Mouse (Mus musculus) cerebellum, adult 18-20 months (tissue): ENCODE measurements around the gene Cog2.

Source experiments
- DNase-seq, 2 experiments: peaks; one replicate each; pipeline ENCODE4 v3.0.0; 2021

Gene Cog2

DNA sequence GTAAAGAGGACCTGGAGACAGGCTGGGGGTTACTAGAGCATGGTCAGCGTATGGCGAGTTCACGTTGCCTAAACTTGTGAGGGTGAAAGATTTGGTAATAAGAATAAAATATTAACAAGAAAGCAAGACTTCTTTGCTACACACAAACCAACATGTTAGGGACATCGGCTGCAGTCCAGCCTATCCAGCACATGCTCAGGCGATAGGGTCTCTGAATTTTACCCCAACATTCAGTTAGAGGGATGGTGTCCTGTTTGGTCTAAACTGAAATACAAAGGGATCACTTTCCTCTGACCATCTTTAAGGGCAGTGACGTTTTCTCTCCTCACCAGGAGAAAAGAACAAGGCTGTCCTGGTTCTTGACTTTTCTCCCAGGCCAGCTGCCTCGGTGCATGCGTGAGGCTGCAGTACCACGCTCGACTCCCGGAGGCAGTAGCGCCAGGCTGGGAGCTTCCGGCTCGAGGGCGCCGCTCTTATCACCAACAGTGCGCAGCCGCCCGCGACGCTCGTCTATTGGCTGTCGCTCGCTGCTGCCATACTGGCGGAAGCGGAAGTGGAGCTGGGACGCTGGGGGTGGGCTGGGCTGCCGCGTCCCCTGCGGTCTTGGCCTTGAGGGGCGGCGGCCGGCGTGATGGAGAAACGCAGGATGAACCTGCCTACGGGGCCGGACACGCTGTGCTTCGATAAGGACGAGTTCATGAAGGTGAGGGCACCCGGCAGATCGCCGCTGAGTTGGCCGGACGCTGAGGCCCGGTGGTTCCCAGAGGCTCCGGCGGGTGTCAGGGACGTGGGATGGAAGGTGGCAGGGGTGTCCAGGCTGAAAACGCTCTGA, at the start of gene Cog2:
Cog2 (plus strand) TSS at position 519 of the 832 bp plus-strand sequence.
- DNase-seq: peak; percentile 91 to 93

DNA sequence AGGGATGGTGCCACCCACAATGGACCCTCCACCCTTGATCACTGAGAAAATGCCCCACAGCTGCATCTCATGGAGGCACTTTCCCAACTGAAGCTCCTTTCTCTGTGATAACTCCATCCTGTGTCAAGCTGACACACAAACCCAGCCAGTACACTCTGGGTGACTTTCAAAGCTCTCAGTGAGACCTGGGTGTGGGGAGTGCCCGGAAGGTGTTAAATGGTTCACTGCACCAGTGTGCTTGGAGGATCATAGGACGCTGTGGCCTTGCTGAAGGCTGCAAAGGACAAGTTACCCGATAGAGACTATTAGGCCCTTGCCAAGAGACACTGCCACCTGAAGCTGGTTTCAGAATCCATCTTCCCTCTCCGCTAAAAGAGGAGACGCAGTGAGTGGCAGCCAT, 44.9 kb upstream of the Cog2 start:
- DNase-seq: no peak

DNA sequence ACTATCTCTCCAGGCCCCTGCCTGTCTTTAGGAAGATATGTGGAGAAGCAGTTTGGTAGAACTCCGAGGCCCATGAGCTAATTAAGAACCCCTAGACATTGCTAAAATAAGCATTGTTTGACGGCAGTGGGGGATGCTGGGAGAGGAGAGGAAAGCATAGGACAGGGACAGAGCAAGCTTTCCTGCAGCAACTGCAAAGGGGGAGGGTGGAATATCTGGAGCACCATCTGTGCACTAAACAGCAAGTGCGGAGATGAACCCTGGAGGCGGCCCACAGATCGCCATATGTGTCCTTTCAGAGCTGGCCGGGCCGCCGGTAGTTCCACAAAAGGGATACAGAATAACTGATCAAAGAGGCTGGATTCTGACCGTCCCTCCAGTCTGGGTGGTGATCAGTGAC, 43.9 kb upstream of the Cog2 start:
- peak; percentile 77 to 83 for DNase-seq

DNA sequence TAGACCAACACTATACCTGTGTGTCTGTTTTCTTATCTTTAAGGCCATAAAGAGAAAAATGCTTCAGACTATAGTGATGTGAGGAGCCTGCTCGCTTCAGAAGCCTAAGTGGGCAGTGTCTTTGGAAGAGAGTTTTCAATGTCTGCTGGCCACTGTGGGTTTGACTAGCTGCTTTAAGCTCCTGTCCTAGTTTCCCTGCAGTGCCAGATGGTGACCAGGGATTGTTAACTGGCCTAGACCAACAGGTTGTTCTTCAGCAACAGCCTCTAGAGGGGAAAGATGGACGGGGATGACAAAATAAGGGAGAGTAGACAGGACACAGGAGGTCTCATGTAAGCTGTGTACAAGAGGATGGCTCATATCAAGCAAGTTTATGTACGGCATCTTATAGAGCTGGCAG, 41.3 kb upstream of the Cog2 start:
- no peak for DNase-seq

DNA sequence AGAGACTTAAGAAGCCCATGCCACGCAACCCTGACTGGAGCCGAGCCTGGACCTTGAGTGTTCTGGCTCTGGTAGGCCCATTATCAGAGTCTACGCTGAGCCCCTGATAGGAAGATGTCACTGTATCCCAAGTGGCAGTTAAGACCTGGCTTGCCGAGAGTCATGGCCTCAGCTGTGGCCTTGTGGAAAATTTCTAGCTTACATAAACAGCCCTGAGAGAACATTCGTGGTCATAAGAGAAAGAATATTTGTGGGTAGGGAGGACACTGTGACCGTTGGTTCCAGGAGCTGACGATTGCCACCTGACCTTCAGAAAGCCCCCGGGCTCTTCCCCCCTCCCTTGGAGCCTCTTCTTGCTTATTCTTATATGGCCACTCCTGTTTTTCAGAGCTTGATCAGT, 40.2 kb upstream of the Cog2 start:
- DNase-seq: no peak

DNA sequence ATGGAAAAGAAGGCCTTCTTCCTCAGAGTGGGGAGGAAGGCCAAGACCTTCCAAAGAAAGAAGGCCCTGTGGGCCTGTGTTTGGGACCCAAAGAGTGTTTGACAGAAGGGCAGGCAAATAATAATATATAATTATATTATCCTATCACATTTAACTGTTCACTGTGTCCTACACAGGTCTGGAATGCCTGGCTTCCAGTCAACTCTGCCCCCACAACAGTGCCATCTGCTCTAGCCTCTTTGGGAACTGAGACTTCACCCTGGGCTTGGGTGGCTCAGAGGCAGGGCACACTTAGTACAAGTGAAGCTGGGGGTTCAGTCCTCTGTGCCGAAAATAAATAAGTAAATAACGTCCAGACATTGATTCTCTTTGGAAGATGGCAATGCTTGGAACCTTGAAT, 37.8 kb upstream of the Cog2 start:
- peak; percentile 67 to 72 for DNase-seq

DNA sequence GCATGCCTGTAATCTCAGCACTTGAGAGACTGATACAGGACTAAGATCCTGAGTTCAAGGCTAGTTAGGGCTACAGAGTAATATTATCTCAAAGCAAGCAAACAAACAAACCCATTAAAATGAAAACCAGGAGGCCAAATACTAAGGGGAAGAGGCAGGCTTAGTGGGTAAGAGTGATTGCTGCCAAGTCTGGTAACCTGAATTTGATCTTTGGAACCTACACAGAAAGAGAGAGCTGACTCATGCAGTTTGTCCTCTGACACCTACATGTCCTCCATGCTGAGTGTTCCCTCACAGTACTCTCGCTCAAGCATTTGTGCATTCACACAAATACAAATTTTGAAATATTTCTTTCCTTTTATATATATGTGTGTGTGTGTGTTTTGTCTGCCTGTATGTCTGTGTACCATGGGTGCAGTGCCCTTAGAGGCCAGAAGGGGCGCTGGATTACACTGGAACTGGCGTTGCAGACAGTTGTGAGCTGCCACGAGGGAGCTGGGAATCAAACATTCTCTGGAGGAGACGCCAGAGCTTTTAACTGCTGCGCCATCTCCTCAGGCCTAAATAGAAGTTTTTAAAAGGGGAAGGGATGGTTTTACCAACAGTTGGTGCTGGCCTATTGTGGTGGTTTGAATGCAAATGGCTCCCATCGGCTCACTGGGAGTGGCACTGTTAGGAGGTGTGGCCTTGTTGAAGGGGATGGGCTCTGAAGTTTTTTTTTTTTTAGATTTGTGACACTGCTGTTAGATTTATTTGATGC, 37.0 kb upstream of the Cog2 start:
- no peak for DNase-seq

DNA sequence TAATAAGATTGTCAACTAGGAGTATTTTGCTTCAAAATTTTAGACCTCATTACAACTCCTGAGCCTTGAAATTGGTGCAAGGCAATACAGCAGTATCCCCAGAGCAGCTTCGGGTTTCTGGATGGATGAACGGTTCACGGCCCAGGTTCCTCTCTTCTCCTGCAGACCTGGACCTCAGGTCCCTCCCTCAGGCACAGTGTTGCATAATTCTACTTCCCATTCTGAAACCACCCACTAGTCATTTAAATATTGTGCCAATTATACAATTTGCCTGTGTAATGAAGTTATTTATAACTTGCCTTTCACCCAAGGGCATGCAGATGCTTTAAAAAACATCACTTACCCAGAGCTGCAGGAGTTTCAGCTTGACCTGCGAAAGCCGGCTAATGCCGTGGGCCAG, 31.3 kb upstream of the Cog2 start:
- no peak for DNase-seq

DNA sequence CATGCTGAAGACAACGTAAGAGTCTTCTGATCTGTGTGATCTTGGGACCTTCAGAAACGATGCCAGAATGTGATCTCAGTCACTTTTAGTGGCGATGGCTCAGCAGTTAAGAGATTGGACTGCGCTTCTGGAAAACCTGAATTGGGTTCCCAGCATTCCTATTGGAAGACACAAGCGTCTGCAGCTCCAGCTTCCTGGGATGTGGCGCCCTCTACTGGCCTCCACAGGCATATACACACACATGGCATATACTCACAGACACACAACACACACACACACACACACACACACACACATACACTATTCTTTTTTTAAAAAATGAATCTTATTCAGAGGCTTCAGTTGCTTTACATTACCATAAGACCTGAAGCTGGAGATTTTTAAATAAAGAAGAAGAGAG, 30.8 kb upstream of the Cog2 start:
- DNase-seq: no peak

DNA sequence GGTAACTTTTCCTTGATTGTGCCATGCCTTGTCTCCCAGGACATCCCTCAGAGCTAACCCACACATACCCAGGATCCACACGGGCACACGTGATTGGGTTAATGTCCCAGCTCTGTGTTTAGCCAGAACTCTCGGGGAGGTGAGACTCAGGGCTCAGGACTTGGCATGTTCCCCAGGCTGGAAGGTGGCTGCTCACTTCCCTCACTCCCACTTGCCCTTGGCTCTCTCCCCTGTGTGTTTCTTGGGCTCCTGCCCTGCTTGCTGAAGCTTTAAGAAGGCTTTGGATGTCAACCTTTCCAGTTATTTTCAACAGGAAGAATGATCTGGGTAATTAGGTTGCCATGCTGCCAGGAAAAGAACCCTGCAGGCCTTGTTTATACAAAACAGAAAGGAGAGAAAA, 26.2 kb upstream of the Cog2 start:
- peak; percentile 87 to 92 for DNase-seq

DNA sequence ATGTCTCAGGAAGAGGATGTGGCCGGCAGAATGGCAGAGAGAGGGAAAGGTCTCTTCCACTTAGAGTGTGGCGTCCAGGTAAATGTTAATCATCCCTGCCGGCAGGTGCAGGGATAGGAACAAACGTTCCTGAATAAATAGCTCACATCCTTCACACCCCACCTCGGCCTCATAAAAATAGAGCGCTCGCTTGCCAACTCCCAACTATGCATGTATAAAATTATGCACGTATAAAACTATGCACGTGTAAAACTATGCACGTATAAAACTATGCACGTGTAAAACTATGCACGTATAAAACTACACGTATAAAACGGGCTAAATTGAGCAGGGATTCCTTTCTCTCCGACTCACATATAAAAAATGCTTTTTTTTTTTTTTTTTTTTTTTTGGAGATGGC, 25.6 kb upstream of the Cog2 start:
- peak in 1 of 2 experiments; percentile 34 for DNase-seq

DNA sequence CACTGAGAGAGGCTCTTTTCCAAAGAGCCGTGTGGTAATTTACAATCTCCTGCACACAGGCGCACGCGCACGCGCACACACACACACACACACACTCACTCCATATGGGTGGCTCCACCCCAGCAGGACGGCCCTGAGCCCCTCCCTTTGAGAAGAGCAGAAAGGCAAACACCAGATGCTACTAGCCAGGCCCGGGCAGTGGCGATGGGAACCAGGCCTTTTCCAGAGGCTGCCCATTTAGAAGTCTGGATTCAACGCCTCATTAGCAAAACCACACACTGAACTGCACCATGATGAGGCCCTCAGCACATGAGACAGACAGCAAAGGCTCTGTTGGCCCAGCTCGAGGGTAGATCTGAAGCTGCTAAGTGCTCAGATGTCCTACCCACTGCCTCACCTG, 24.9 kb upstream of the Cog2 start:
- DNase-seq: peak; percentile 63 to 66

DNA sequence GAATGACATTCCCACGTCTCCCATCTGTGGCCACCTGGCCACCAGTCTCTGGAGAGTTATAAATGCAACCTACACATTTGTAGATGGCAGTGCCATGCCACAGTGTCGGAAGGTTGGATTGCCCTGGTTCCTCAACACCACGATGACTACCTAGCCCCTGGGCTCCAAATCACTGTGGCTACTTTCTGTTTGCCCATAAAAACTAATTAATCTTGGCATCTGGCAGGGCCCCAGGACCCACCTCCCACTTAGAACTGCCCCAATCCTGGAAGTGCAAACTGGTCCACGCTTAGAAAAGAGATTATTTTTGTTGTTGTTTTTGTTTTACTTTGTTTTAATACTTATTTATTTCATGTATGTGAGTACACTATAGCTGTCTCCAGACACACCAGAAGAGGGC, 24.3 kb upstream of the Cog2 start:
- no peak for DNase-seq

DNA sequence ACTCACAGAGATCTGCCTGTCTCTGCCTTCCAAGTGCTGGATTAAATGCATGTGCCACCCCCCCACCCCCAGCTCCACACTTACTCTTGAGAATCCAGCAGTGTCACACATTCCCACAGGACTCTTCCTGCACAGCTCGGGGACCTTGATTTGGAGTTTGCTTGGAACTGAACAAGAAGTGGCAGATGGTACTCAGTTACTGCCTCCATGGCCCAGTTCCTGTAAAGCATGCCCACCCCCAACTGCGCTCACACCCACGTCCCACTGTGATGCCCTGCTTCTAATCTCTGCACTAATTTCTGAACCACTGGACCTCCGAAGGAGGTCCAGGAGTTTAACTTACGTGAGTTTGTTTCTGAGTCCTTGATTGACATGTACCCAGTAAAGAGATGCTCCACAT, 23.7 kb upstream of the Cog2 start:
- DNase-seq: no peak

DNA sequence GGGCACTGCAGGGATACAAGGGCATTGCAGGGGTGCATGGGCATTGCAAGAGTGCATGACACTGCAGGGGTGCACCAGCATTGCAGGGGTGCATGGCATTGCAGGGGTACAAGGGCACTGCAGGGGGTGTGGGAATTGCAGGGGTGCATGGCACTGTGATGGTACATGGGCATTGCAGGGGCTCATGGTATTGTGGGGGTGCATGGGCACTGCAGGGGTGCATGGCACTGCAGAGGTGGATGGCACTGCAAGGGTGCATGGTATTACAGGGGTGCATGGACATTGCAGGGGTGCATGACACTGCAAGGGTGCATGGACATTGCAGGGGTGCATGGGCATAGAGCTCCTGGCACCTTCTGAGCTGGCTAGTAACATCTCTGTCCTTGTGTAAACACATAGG, 22.2 kb upstream of the Cog2 start:
- no peak for DNase-seq

DNA sequence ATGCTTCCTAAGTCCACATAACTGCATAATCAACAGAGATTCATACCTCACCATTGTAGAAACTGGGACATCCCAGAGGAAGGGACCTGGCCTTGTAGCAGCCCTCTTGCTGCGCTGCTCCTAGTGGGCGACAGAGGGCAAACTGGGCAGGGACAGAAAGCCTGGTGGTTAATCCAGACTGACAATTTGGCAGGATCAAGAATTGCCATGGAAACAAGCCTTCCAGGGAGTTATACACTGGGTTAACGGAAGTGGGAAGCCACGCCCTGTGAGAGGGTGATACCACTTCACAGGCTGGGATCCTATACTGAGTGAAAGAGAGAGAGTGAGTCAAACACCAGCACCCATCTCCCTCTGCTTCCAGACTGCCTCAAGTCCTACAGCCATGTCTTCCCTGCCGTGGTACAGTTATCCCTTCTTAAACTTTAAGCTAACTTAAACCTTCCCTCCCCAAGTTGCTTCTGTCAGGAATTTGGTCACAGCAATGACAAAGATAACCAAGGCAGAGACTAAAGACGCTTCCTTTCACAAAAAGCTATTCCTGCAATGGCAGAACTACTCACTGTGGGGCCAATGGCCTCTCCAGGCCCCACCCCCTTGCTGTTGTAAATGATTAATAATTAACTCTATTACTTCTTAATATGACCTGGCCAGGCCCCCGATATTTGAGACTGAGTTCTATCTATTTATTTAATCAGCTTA, 21.2 kb upstream of the Cog2 start:
- no peak for DNase-seq

DNA sequence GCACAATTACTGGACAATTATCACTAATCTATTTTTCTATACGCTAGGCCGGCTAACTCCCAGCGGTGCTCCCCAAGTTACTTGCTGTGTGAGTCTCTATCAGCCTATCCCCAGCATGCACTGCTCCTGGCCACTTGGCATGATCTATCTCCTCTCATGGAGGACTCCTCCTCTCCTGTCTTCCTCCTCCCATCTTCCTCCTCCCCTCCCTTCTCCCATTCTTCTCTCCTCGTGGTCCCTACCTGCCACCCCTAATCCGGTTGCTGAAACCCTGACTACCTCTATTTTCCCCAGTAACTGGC, 20.7 kb upstream of the Cog2 start:
- no peak for DNase-seq

DNA sequence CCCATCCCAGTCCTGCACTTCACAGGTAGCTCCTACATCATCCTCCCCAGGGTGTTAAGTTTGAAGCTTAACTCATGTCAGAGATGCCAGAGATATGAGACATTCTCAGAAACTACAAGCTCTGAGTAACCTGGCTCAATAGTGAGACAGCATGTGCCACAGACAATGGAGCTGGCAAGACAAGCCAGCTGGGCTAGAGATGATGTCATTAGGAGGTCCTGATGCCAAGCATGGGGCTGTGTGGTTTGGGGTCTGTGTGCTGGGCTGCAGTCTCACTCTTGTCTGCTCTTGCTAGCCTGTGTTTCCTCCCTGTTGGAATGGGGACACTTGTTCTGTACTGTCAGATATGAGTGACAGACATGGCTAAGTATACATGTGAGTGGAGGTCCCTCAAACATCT, 14.9 kb upstream of the Cog2 start:
- no peak for DNase-seq

DNA sequence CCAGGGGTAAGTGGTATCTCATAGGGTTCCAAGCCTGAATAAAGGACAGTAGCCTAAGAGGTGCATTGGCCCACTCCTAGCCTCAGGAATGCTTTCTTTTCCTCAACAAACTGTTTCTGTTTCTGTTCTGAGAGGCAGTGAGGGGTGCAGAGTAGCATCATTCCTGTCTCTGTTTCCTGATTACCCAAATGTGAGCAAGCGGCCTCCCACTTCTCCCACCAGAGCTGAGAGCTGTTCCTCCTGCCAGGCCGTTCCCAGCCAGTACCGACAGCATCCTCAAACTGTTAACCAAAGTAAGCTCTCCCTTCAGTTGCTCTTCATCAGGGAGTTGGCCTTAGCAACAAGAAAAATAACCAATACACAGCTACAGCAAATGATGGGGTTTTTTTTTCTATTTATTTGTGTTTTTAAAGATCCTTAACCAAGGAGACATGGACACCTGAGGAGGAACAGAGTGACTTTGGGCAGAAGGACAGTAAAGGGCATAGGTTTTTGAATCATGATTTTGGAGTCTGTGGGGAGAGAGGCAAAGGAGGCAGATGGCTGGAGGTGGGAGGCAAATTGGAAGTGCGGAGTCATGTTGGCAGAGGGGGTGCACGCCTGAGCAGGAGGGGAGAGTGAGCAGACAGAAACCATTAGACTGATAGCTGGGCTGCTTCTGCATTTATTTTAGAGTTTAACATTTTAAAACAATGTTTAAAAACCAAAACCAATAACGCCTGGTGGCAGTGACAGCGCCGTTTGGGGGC, 12.8 kb upstream of the Cog2 start:
- DNase-seq: peak; percentile 74 to 88

DNA sequence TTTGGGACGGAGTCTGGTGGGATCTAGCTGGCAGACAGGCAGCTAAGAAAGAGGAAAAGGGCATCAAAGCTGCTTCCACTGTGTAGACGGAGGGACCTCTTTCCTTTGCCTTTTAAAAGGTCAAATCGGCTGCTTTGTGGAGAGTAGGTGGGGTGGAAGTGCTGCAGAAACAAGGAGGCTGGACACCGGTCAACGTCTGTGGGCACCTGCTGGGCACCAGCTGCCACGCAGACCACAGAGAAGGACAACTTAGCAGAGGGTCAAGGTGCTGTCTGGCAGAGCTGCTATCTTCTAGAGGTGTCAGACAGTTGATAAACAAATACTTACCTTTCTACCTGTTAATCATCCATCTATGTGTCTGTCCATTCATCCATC, 12.3 kb upstream of the Cog2 start:
- DNase-seq: peak; percentile 72 to 75

DNA sequence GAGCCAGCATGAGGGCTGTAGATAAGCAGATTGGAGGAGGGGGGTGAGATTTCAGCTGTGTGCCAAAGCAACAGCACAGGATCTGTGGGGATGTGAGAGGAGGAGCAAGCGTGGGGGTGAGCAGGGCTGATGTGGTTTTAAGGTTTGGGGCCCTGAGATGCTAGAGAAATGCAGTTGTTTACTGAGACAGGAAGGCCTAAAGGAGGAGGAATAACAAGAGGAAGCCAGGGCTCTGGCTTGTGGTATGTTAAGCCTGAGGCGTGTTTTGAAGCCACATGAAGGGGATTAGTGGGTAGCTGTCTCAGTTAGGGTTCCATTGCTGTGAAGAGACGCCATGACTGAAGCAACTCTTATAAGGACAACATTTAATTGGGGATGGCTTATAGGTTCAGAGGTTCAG, 11.4 kb upstream of the Cog2 start:
- no peak for DNase-seq

DNA sequence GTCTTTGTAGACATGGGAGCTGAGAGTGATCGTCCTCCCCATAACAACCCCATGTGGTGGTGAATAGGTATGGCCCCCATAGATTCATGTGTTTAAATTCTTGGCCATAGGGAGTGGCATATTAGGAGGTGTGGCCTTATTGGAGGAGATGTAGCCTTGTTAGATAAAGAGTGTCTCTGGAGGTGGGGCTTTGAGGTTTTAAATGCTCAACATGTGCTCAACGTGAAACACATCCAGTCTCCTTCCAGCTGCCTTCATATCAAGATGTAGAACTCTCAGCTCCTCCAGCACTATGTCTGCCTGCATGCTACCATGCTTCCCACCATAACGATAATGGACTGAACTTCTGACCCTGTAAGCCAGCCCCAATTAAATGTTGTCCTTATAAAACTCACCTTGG, 4.5 kb upstream of the Cog2 start:
- DNase-seq: no peak

DNA sequence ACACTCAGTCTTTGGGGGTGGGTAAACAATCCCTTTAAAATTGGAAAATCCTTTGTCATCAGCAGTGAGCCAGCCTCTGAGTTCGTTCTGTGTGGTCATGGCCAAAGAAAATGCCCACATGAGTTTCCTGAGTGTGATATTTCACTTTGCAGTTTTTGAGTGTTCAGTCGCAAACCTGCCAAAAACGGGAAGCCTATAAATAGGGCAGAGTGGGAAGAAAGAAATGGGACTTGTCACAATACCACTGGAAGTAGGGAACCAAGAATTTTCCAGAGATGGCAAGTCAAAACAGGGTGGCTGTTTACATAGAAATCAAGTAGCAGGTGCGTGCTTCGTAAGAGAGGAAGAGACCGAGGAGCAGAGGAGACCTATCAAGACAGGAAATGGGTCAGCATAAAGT, 4.0 kb upstream of the Cog2 start:
- DNase-seq: no peak
